Mouse (Mus musculus) midbrain, embryonic 16.5 days (tissue): ENCODE results near the gene Morf4l2. TPM values are rescaled to one million over a fixed set of nuclear protein-coding genes. Genes with fewer than 3 reads are reported as not detected.
"Not testable (repeated sequence)": the region's sequence is repeated elsewhere in the genome, so short reads cannot be mapped to it uniquely, and the experiment has no call there.

Experiments
- ATAC-seq: fragments of 200-750 bp; cut with Nextera tagmentation; 2 replicates; pipeline ENCODE4 v1.8.0; 2017; ENCODE audit warnings: moderate TSS enrichment
- H3K27ac ChIP-seq: fragments of 300-500 bp; sonication (generic); 2 replicates; pipeline ENCODE4 v1.5.1; 2014; ENCODE audit warnings: mild to moderate bottlenecking, low read length, mixed read lengths
- H3K27me3 ChIP-seq: fragments of 300-500 bp; sonication (generic); 2 replicates; pipeline ENCODE4 v1.6.1; 2014; ENCODE audit warnings: low read depth, low read length, mixed read lengths; ENCODE audit not compliant: control insufficient read depth, insufficient read depth
- H3K36me3 ChIP-seq: fragments of 300-500 bp; sonication (generic); 2 replicates; pipeline ENCODE4 v1.6.1; 2014; ENCODE audit warnings: mild to moderate bottlenecking, low read length, moderate library complexity, mixed read lengths; ENCODE audit not compliant: control insufficient read depth, insufficient read depth
- H3K4me1 ChIP-seq: fragments of 300-500 bp; sonication (generic); 2 replicates; pipeline ENCODE4 v1.6.1; 2014; ENCODE audit warnings: mild to moderate bottlenecking, low read length, mixed read lengths; ENCODE audit not compliant: control insufficient read depth, insufficient read depth
- H3K4me2 ChIP-seq: fragments of 300-500 bp; sonication (generic); 2 replicates; pipeline ENCODE4 v1.6.1; 2014; ENCODE audit warnings: mild to moderate bottlenecking, low read length, mixed read lengths
- H3K4me3 ChIP-seq: fragments of 300-500 bp; sonication (generic); 2 replicates; pipeline ENCODE4 v1.5.1; 2014; ENCODE audit warnings: low read depth, mild to moderate bottlenecking, low read length, moderate library complexity, mixed read lengths
- H3K9ac ChIP-seq: fragments of 300-500 bp; sonication (generic); 2 replicates; pipeline ENCODE4 v1.6.1; 2014; ENCODE audit warnings: low read depth, low read length, mixed read lengths
- H3K9me3 ChIP-seq: fragments of 300-500 bp; sonication (generic); replicated peaks from 2 replicates; pipeline ENCODE4 v1.6.1; 2014; ENCODE audit warnings: mild to moderate bottlenecking, low read length, mixed read lengths; ENCODE audit not compliant: control insufficient read depth, poor library complexity, severe bottlenecking
- WGBS: fragments of 180-500 bp; shearing (Covaris S2); extraction: QIAGEN DNeasy Blood & Tissue Kit; methylation state at CpG from one replicate; pipeline ENCODE4 v1.1.7; 2014; 5-methylcytosine and 5-hydroxymethylcytosine counted together
- polyA plus RNA-seq: library from polyadenylated mRNA; unstranded; fragments of >200 nt; fragmentation: Nextera tagmentation; extraction: Ambion mirVana; gene quantifications from 2 replicates; pipeline ENCODE4 v1.2.1, GENCODE M21; 2015

Gene Morf4l2
- polyA plus RNA-seq, 1 experiment from 2014 or later: 612 TPM

DNA sequence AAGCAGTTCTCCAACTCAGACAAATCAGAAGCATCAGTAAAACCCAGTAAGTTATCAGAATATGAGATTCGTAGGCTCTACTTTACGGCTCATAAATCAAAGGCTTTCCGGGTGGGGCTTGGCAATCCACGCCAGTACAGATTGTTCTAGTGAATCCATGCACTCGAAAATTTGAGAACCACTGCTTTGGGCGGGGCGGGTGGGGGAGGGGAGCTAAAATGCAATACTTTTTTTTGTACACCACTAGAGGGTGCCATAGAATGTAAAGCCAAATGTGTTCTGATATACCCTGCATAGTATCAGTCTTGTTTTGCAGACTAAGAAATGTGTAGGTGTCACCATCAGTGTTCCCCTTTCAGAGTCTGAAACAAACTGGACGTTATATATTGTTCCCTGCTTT is 1.2 kb upstream of the Morf4l2 start:
- H3K36me3 ChIP-seq: peaks cover 2% of the 10 kb centered on the region; the same call in 1 of the 2 replicates
- no peak overlapping the region for H3K4me3 ChIP-seq
- ATAC-seq: no peak
- WGBS: 76% methylated on average over 8 of the region's 8 CpGs
- H3K4me1 ChIP-seq: no peaks in the 10 kb centered on the region
- H3K9me3 ChIP-seq: no peaks in the 10 kb centered on the region
- H3K27ac ChIP-seq: no peak overlapping the region
- no peaks in the 10 kb centered on the region for H3K27me3 ChIP-seq
- H3K9ac ChIP-seq: no peak overlapping the region
- no peak overlapping the region for H3K4me2 ChIP-seq

DNA sequence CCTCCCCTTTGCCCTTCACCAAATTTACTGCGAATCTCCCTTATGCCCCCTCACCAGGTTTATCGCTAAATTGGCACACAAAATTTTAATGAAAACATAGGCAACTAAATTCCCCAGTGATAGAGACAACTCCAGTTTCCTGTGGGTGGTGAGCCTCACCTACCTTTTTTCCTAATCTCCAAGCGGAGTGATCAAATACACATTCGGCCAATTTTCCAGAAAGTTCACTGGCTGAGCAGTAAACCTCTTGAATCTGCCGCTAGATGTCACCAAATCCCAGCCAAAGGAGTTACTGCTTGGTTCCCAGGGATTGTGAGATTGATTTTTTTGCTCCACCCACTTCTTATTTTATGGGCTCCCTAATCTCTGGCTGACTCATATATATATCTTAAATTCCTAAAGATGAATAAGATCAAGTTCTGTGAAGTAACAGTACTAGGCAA is 808 bp downstream of the Morf4l2 start:
- WGBS: 32% methylated on average over 5 of the region's 5 CpGs
- Histone ChIP-seq H3K36me3 (no peaks in the 10 kb centered on the region), H3K4me3 (peak overlapping the region; percentile 50), H3K4me2 (peak overlapping the region; percentile 58), H3K4me1 (peaks cover 7% of the 10 kb centered on the region), H3K9ac (no peak overlapping the region; the same call in 1 of the 2 replicates), H3K9me3 (no peaks in the 10 kb centered on the region), H3K27ac (peak overlapping the region; percentile 92), H3K27me3 (no peaks in the 10 kb centered on the region)
- ATAC-seq: no peak

DNA sequence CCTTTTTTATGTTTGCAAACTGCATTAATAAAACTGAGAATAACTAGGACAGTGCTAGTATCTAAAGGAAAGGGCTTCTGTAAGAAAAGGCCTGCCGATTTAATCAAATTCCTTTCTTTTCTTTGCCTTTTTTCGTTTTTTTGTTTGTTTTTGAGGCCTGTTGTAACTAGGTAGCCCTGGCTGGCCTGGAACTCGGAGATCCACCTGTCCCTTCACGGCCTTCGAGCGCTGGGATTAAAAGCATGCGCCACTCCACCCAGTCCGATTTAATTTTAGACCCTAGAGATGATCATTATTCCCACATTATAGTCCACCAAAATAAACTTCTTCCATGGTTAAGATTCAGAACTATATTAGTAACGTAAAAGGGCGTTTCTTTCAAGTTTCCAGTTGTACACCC is 1.2 kb downstream of the Morf4l2 start:
- no peak for ATAC-seq
- 24% methylated on average over 10 of the region's 10 CpGs for WGBS
- no peaks in the 10 kb centered on the region for H3K27me3 ChIP-seq

DNA sequence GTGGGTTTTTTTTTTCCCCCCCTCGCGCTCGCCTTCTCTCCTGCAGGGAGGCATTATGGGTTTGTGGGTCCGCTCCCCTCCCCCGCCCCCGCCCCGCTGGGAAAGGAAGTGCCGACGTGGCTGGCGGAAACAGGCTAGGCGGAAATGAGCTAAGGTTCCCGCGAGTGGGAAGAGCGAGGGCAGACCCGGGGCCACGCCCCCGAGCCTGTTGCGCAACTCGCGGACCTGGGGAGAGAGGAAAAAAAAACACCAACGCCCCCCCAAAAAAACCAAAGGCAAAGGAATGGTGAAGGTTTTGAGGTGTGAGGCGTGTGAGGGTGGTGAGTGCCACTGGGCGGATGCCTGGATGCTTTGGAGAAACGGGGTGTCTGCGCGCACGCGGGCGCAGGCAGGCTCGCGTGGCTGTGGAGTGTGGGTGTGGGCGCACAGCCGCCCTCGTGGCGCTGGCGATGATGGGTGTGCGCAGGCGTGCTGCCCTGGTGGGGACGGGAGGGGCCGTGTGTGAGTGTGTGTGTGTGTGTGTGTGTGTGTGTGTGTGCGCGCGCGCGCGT is 1.8 kb downstream of the Morf4l2 start:
- H3K4me1 ChIP-seq: peaks cover 7% of the 10 kb centered on the region
- H3K9ac ChIP-seq: peak overlapping the region; percentile 69
- H3K27ac ChIP-seq: peak overlapping the region; percentile 92
- peak overlapping the region; percentile 58 for H3K4me2 ChIP-seq
- peak; percentile 86 for ATAC-seq
- H3K4me3 ChIP-seq: peak overlapping the region; percentile 50
- WGBS: 22% methylated on average over 42 of the region's 46 CpGs
- no peaks in the 10 kb centered on the region for H3K27me3 ChIP-seq
- no peaks in the 10 kb centered on the region for H3K36me3 ChIP-seq
- no peaks in the 10 kb centered on the region for H3K9me3 ChIP-seq

More for the DNA sequence above, 1.2 kb downstream of the Morf4l2 start:
- Histone ChIP-seq H3K9ac (peak overlapping the region; percentile 69), H3K36me3 (no peaks in the 10 kb centered on the region), H3K4me3 (peak overlapping the region; percentile 50), H3K9me3 (no peaks in the 10 kb centered on the region), H3K4me1 (peaks cover 7% of the 10 kb centered on the region), H3K27ac (peak overlapping the region; percentile 92), H3K4me2 (peak overlapping the region; percentile 58)

DNA sequence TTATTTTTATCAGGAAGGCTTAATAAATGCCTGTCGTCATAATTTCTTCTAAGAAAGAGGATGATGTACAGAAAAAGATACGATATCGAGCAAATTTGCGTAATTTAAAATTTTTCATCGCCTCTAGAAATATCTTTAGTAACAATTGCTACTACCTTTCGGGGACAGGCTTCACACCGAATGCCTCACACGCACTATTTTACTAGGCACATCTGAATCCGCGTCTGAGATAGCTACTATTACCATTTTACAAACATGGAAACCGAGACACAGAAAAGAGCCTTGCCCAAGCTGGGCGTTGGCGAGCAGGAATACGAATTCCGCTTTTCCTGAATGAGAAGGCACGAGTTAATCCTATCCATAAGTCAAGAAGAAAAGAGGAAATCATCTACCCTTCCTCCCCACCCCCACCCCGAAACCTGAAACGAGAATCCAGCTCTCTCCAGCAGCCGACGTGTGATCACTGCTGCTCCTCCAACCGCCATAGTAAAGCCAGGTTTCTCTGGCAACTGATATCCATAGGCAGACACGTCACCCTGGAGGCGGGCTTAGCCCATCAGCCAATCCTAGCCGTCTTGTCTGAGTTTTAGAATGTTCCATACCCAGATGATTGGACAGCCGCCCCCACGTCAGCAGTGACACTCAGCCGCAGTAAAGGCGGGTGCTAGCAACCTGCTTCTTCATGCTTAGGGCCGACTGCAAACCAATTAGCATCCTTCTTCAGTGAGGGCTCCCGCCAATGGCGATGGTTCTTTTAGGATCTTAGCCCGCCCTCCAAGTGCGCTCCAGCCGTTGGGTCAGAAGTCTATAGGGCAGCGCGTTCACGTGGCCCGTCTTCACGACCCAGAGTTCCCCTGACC is 2.5 kb downstream of the Morf4l2 start:
- ATAC-seq: peak; percentile 98
- WGBS: 26% methylated on average over 39 of the region's 39 CpGs
- Histone ChIP-seq H3K4me2 (peak overlapping the region; percentile 26), H3K4me3 (peak overlapping the region; percentile 52), H3K27ac (peak overlapping the region; percentile 92), H3K9me3 (no peaks in the 10 kb centered on the region), H3K36me3 (no peaks in the 10 kb centered on the region), H3K9ac (peak overlapping the region; percentile 71), H3K27me3 (no peaks in the 10 kb centered on the region), H3K4me1 (peaks cover 7% of the 10 kb centered on the region)

GRCm38 (mm10) chrX:136740087-136740790 is 3.3 kb downstream of the Morf4l2 start:
- peak overlapping the region; percentile 52 for H3K4me3 ChIP-seq
- 25% methylated on average over 15 of the region's 15 CpGs for WGBS
- no peaks in the 10 kb centered on the region for H3K27me3 ChIP-seq
- H3K27ac ChIP-seq: peak overlapping the region; percentile 82
- ATAC-seq: no peak
- H3K9me3 ChIP-seq: no peaks in the 10 kb centered on the region
- peak overlapping the region; percentile 71 for H3K9ac ChIP-seq
- H3K4me2 ChIP-seq: peak overlapping the region; percentile 26
- H3K36me3 ChIP-seq: no peaks in the 10 kb centered on the region
- H3K4me1 ChIP-seq: peaks cover 7% of the 10 kb centered on the region

- 90% methylated on average over 4 of the region's 4 CpGs for WGBS
- H3K36me3 ChIP-seq: no peaks in the 10 kb centered on the region
- H3K27me3 ChIP-seq: no peaks in the 10 kb centered on the region
- no peak overlapping the region for H3K4me3 ChIP-seq
- no peaks in the 10 kb centered on the region for H3K4me1 ChIP-seq
- no peak overlapping the region for H3K9ac ChIP-seq
- no peak overlapping the region for H3K27ac ChIP-seq
- no peaks in the 10 kb centered on the region for H3K9me3 ChIP-seq
- no peak for ATAC-seq
- no peak overlapping the region for H3K4me2 ChIP-seq
These were observed 11.5 kb downstream of the Morf4l2 start for GRCm38 (mm10) chrX:136732016-136732415.

GRCm38 (mm10) chrX:136714742-136715474 is 28.6 kb downstream of the Morf4l2 start:
- H3K36me3 ChIP-seq, H3K4me3 ChIP-seq, H3K4me2 ChIP-seq, H3K9ac ChIP-seq, H3K4me1 ChIP-seq, H3K9me3 ChIP-seq, H3K27me3 ChIP-seq: not testable (repeated sequence)
- peak overlapping the region; percentile 73 for H3K27ac ChIP-seq
- ATAC-seq: peak; percentile 94
- WGBS: 33% methylated on average over 2 of the region's 3 CpGs
